Mouse (Mus musculus) retina, adult 2 months (tissue): ENCODE measurements around the gene Sds.
"Not testable (repeated sequence)": the region's sequence is repeated elsewhere in the genome, so short reads cannot be mapped to it uniquely, and the experiment has no call there.

Experiments
- DNase-seq: peaks from one replicate; pipeline ENCODE4 v3.0.0-alpha.2; 2012; ENCODE audit warnings: low read depth, low spot score

Gene Sds

DNA sequence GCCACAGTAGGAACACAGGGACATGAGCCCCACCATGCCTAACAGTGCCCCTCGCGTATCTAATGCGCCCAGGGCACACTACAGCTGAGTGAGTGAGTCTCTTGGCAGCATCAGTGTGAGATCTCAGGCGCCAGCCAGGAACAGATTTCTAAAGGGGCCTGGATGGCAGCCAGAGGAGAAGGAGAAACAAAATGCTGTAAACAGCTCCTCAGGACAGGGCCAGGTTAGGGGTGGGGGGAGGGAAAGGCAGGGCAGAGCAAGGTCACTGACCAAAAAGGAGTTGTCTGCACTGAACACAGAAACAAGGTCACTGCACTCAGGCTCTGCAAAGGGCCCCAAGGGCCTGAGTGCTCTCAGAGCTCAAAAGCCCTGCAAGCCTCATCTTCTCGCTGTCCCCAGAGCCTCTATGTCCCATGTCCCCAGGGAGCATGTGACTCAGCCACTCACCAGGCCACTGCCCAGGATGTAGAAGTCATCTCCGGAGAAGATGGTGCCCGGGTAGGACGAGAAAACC, 14.4 kb downstream of the Sds start:
- DNase-seq, result no peak

- no peak for DNase-seq
These were observed 16.1 kb downstream of the Sds start for GRCm38 (mm10) chr5:120492437-120492836.

DNA sequence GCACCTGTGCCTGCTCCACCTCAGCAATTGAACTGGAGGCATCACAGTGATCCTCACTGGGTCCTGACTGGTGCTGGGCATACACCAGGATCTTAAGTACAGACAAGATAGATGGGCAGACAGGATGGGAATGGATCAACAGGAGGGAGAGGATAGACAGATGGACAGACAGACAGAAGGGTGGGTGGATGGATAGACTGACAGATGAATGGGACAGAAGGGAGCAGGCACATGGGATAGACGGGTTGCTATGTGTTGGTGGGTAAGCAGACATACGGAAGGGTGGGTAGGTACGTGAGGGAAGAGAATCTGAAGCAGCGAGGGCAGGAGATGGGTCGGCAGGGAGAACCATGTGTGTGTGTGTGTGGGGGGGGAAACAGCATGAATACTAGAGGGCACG, 17.1 kb downstream of the Sds start:
- DNase-seq, result no peak

DNA sequence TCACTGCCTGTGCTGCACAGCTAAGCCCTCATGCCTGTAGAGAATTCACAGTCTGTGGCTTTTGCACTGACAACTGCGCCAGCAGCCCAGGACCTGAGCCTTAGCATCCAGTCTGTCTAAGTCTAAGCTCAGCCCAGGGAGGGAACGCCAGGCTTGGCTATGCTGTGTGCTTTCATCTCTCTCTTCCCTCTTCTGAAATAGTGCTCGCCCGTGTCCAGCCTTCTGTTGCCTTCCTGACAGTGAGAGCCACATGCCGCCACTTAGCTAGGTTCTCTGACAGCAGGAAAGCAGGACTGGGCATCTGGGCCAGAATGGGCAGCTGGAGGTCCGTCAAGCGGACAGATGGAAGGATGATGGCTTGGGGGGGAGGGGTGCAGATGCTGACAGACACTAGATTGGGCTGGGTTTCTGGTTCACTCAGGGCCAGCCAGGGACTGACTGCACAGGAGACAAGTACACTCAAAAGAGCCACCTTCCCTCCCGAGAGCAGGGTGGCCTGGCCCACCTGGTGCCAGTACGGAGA, 17.6 kb downstream of the Sds start:
- DNase-seq, result no peak

DNA sequence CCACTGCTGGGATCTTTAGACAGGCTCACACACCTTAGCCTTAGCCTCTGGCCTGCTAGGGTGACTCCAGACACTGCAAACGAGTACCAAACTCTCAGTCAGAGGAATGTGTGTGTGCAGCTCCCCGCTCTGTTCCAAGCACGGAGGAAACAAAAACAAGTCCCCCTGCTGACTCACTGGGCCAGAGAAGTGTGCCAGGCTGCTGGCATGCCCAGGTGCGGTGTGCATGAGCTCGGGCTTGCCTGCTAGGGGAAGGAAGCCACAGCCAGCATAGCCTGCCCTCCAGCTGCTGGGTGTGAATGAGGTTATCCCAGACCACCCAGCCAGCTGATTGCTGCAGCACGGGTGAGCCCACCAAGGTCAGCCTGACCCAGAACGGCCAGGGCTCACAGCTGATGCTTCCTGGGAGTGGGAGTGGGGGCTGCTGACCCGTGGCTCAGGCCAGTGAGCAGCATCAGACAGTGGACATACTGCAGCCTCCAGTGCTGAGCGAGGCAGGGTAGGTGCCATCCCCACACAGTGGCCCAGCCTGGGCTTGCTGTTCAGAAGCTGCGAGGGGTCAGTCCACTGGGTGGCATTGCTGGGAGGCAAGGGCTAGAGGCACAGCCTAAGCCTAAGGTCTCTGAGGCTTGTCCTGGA, 18.9 kb downstream of the Sds start:
- DNase-seq, result no peak

DNA sequence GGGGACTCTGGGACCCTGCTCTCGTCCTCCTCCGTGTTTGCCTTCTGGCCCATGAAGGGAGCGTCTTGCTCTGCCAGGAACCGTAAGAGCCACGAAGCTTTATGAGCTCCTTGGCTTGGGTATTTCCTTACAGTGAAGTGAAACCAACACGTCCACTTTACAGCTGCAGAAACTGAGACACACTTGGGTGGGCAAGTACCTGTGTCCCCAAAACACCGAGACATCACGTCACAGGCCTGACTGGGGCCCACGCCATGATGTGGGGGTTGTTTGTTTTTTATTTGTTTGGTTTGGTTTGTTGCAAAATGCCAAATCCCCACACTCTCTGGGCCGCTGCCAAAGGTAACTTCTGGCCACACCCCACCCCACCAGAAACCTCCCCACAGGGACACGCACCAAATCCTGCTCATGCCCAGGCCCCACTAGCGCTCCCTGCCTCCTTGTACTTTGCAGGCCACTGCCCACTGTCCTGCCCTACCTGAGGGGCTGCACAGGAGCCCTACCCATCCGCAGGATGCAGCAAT, 19.4 kb downstream of the Sds start:
- DNase-seq, result no peak

- no peak for DNase-seq
These were observed 20.7 kb downstream of the Sds start for GRCm38 (mm10) chr5:120497071-120497470.

DNA sequence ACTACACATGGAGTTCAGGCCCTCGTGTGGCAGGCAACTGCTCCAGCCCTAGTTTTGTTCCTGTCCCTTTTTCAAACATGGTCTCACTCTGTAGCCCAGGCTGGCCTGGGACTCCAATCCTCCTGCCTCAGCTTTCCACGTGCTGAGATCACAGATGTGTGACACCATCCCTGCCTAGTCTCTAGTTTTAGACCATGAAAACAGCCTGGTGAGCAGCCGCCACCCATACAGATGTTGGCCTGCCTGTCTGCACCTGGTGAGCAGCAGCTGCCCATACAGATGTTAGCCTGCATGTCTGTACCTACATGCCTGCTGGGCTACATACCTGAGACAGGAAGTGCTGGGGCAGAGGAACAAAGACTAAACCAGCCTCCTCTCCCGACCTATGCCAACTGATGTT, 22.9 kb downstream of the Sds start:
- no peak for DNase-seq

GRCm38 (mm10) chr5:120500609-120501008, 24.3 kb downstream of the Sds start:
- not testable (repeated sequence) for DNase-seq

GRCm38 (mm10) chr5:120502147-120502621, 25.9 kb downstream of the Sds start:
- DNase-seq, result no peak

DNA sequence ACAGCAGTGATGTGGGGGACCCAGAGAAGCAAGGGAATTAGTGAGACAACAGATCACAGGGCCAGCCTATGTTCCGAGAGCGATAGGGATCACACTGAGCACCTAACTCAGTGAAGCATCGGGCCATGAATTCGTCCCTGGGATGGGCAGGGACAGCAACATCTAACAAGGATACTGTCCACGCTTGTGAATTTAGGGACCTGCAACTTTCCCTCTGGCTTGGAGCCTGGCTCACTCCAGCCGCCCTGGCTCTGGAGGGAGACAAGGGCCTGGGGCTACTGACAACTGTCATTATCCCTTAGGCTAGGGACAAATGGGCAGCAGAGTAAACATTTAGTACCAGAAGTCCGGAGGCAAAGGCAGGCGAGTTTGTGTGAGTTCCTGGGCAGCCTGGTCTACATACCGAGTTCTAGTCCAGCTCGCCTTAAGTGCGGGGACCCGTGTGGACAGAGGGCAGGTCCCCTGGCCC, 26.4 kb downstream of the Sds start:
- DNase-seq, result no peak

DNA sequence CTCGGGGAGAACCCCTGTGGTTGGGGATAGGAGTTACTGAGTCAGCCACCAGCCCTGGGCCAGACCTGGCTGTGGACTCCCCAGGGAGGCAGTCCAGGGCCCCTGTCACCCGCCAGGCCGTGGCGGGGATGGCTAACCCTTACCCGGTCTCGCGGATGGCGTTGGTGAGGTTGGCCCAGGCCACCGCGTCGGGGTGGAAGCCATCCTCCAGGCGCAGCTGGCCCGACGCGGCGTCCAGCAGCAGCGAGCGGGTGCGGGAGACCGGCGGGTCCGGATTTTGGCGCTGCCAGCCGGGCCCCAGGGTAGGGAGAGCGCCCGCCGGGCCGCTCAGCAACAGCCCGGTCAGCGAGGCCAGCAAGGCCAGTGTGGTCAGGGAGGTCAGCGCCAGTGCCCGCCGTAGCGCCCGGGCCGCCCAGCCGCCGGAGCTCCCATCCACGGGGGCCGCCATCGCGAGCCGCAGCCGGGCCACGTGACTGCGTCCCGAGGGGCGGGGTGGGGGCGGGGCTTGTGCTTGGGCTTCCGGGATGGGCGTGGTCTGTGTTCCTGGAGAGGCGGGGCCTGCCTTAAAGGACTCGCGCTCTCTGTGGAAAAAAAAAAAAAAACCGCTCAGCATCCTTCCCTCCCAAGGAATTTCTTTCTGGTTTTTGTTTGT, 26.9 kb downstream of the Sds start, which contains the start of gene Plbd2:
Gene Plbd2, minus strand, starts transcription at position 482 of the 652 bp plus-strand sequence.
- peak; percentile 78 for DNase-seq

GRCm38 (mm10) chr5:120505368-120505767, 29.0 kb downstream of the Sds start:
- no peak for DNase-seq

DNA sequence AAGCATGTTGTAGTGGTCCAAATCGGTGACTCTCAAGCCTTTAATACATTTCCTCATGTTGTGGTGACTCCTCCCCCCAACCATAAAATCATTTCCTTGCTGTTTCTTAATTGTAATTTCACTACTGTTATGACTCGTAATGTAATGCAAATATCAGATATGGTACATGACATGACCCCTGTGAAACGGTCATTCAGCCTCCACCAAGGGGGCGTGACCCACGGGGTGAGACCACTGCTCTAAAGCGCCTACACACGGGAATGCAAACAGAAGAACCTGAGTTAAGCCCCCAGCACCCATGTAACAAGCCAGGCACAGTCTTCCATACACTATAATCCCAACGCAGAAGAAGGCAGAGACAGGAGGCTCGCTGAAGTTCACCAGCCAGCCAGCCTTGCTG, 29.5 kb downstream of the Sds start:
- DNase-seq, result no peak

- no peak for DNase-seq
These were observed 30.2 kb downstream of the Sds start for GRCm38 (mm10) chr5:120506490-120506889.

DNA sequence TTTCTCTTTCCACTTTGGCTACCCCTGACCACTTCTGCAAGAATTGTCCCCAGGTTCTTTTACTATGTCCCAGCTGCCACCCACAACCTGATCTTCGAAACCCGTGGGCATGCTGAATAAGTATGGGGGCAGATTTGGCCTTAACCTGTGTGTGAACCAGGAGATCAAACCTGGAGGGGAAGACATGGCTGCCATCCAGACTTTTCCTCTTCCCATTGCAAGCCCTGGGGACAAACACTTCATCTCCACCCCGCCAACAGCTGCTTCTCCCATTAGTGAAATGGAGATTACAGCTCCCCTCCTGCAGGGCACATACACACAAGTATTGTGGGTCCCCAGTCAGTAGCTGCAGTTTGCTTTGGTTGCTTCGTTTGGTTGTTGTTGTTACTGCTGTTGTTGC, 31.0 kb downstream of the Sds start:
- DNase-seq, result no peak

DNA sequence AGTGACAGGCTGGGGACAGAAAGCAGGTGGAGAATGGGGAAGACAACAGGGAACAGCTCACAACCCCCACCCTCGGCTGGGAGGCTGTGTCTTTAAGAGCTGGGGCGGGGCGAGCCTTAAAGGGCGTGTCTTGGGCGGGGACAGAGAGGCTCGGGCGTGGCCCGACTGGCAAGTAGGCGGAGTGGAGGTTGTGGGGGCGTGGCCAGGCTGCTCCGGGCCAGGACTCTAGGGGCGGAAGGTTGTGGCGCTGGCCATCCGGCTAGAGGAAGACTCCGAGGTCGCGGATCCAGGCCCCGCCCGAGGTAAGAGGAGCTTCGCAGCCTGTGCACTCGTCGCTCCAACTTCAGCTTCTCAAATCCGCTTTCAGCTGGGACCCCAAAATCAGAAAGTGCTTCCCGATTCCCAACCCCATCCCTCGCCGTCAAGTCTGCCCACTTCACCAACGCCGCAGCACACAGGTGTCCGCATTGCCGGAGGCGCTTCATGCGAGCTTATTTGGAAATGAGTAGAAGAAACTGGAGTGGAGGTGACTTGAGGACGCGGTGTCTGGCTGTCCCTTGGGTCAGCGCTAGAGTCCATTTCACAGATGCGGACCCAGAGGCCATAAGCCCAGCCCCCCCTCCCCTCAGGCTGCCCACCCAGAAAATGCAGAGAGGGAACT, 34.8 kb downstream of the Sds start, which contains the start of gene Slc8b1:
Gene Slc8b1, plus strand, starts transcription at position 187 of the 661 bp plus-strand sequence.
- DNase-seq, result peak; percentile 75

DNA sequence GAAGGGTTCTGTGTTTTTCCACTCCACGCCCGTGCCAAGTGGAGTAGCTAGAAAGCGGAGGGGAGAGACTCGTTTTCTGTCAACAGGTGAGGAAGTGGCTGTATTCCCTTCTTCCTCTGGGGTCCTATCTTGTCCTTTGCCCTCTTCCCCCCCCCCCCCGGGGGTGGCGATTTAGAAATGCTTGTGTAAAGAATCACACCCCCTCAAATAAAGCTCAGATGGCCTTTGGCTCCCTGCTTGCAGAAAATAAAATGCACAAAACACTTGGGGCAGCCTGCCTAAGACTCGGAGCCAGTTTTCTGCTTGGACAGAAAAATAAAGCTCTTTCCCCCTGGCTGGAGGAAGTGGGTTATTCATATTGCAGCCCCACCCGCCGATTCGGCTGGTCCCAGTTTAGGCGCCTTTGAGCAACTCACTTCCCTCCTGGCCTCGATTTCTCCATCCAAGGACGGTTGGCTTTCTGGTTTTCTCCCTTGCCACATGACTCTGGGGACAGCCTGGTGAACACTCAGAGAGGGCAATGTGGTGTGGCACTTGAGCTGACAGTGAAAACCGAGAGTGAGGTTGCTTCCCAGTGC, 35.4 kb downstream of the Sds start:
- no peak for DNase-seq

- no peak for DNase-seq
These were observed 36.7 kb downstream of the Sds start for GRCm38 (mm10) chr5:120512911-120513555.

GRCm38 (mm10) chr5:120514031-120514677, 37.8 kb downstream of the Sds start:
- no peak for DNase-seq
